Mouse (Mus musculus) midbrain, embryonic 13.5 days (tissue): ENCODE measurements around the gene Pitpnm1. TPM values are rescaled to one million over a fixed set of nuclear protein-coding genes. Genes with fewer than 3 reads are reported as not detected.
"Not testable (repeated sequence)": the region's sequence is repeated elsewhere in the genome, so short reads cannot be mapped to it uniquely, and the experiment has no call there.

Experiments
- ATAC-seq: fragments of 200-750 bp; cut with Nextera tagmentation; 2 replicates; pipeline ENCODE4 v1.8.0; 2017; ENCODE audit warnings: mild to moderate bottlenecking, moderate TSS enrichment, moderate library complexity
- H3K27ac ChIP-seq: fragments of 300-500 bp; sonication (generic); 2 replicates; pipeline ENCODE4 v1.5.1; 2015; ENCODE audit warnings: inconsistent platforms, mild to moderate bottlenecking, moderate library complexity
- H3K27me3 ChIP-seq: fragments of 300-500 bp; sonication (generic); 2 replicates; pipeline ENCODE4 v1.6.1; 2015; ENCODE audit warnings: mild to moderate bottlenecking, inconsistent platforms
- H3K36me3 ChIP-seq: fragments of 300-500 bp; sonication (generic); 2 replicates; pipeline ENCODE4 v1.6.1; 2015; ENCODE audit warnings: mild to moderate bottlenecking, inconsistent platforms
- H3K4me1 ChIP-seq: fragments of 300-500 bp; sonication (generic); replicated peaks from 2 replicates; pipeline ENCODE4 v1.6.1; 2015; ENCODE audit warnings: inconsistent platforms
- H3K4me2 ChIP-seq: fragments of 300-500 bp; sonication (generic); replicated peaks from 2 replicates; pipeline ENCODE4 v1.6.1; 2015; ENCODE audit warnings: moderate library complexity, mild to moderate bottlenecking, inconsistent platforms
- H3K4me3 ChIP-seq: fragments of 300-500 bp; sonication (generic); replicated peaks from 2 replicates; pipeline ENCODE4 v1.5.1; 2015; ENCODE audit warnings: mild to moderate bottlenecking, inconsistent platforms
- H3K9ac ChIP-seq: fragments of 300-500 bp; sonication (generic); replicated peaks from 2 replicates; pipeline ENCODE4 v1.6.1; 2015; ENCODE audit warnings: mild to moderate bottlenecking, inconsistent platforms
- H3K9me3 ChIP-seq: fragments of 300-500 bp; sonication (generic); 2 replicates; pipeline ENCODE4 v1.6.1; 2016; ENCODE audit warnings: mild to moderate bottlenecking, inconsistent platforms
- WGBS: fragments of 180-500 bp; shearing (Covaris S2); methylation state at CpG from one replicate; pipeline ENCODE4 v1.1.7; 2015; 5-methylcytosine and 5-hydroxymethylcytosine counted together
- polyA plus RNA-seq: library from polyadenylated mRNA; unstranded; fragments of >200 nt; fragmentation: Nextera tagmentation; extraction: Ambion mirVana; gene quantifications from 2 replicates; pipeline ENCODE4 v1.2.1, GENCODE M21; 2015

Gene Pitpnm1
- polyA plus RNA-seq, 1 experiment from 2014 or later = 45.0 TPM

- H3K4me1 ChIP-seq = peaks cover 23% of the 10 kb centered on the region
- H3K4me2 ChIP-seq = peak overlapping the region; percentile 84
- H3K4me3 ChIP-seq = peak overlapping the region; percentile 84
- H3K9me3 ChIP-seq, H3K27me3 ChIP-seq: not testable (repeated sequence)
- WGBS = 75% methylated on average over 1 of the region's 4 CpGs
- H3K36me3 ChIP-seq = peaks cover 29% of the 10 kb centered on the region
- peak overlapping the region; percentile 88 for H3K9ac ChIP-seq
- peak; percentile 63 for ATAC-seq
- H3K27ac ChIP-seq = peak overlapping the region; percentile 56
Observed at GRCm38 (mm10) chr19:4125268-4125667, 25.5 kb downstream of the Pitpnm1 start.

- Histone ChIP-seq H3K9me3 (no peaks in the 10 kb centered on the region), H3K4me1 (peaks cover 16% of the 10 kb centered on the region), H3K4me2 (peak within 1 kb of the TSS; percentile 84), H3K9ac (peak within 1 kb of the TSS; percentile 88), H3K36me3 (peaks cover 31% of the 10 kb centered on the region), H3K4me3 (peak within 1 kb of the TSS; percentile 84), H3K27ac (peak within 1 kb of the TSS; percentile 68), H3K27me3 (no peaks in the 10 kb centered on the region)
- peak; percentile 88 for ATAC-seq
- 1% methylated on average over 53 of the region's 64 CpGs for WGBS
Observed at GRCm38 (mm10) chr19:4125741-4126696, 26.2 kb downstream of the Pitpnm1 start, which contains the start of gene Aip. Gene Aip, minus strand, starts transcription at chr19:4125858.

- Histone ChIP-seq H3K4me2 (peak overlapping the region; percentile 84), H3K27ac (no peak overlapping the region), H3K4me1 (peaks cover 16% of the 10 kb centered on the region), H3K36me3 (peaks cover 40% of the 10 kb centered on the region), H3K4me3 (peak overlapping the region; percentile 84), H3K9me3 (no peaks in the 10 kb centered on the region), H3K27me3 (no peaks in the 10 kb centered on the region), H3K9ac (peak overlapping the region; percentile 88)
- ATAC-seq = no peak
- WGBS = 77% methylated on average over 7 of the region's 7 CpGs
Observed at GRCm38 (mm10) chr19:4126759-4127495, 27.1 kb downstream of the Pitpnm1 start.

- Histone ChIP-seq H3K27ac (no peak overlapping the region), H3K36me3 (peaks cover 56% of the 10 kb centered on the region), H3K4me1 (peaks cover 16% of the 10 kb centered on the region), H3K4me3 (no peak overlapping the region), H3K9me3 (no peaks in the 10 kb centered on the region), H3K27me3 (no peaks in the 10 kb centered on the region), H3K4me2 (no peak overlapping the region), H3K9ac (0 out of 2 replicates have a peak overlapping the region, but pooled peaks have one; percentile 16)
- 96% methylated on average over 7 of the region's 7 CpGs for whole genome bisulfite sequencing
- ATAC-seq = no peak
Observed at GRCm38 (mm10) chr19:4129462-4129861, 29.7 kb downstream of the Pitpnm1 start.

- no peaks in the 10 kb centered on the region for H3K9me3 ChIP-seq
- no peak overlapping the region for H3K27ac ChIP-seq
- peaks cover 56% of the 10 kb centered on the region for H3K36me3 ChIP-seq
- 0 out of 2 replicates have a peak overlapping the region, but pooled peaks have one; percentile 16 for H3K9ac ChIP-seq
- H3K4me3 ChIP-seq = no peak overlapping the region
- no peaks in the 10 kb centered on the region for H3K27me3 ChIP-seq
- H3K4me1 ChIP-seq = peaks cover 16% of the 10 kb centered on the region
- WGBS = 92% methylated on average over 4 of the region's 4 CpGs
- H3K4me2 ChIP-seq = no peak overlapping the region
- no peak for ATAC-seq
Observed at GRCm38 (mm10) chr19:4130106-4130505, 30.3 kb downstream of the Pitpnm1 start.

- 93% methylated on average over 5 of the region's 5 CpGs for WGBS
- no peak overlapping the region for H3K9ac ChIP-seq
- H3K36me3 ChIP-seq = peaks cover 56% of the 10 kb centered on the region
Observed at GRCm38 (mm10) chr19:4131075-4131474, 31.3 kb downstream of the Pitpnm1 start.

GRCm38 (mm10) chr19:4131768-4132167, 32.0 kb downstream of the Pitpnm1 start:
- no peak overlapping the region for H3K9ac ChIP-seq
- no peaks in the 10 kb centered on the region for H3K9me3 ChIP-seq
- H3K27me3 ChIP-seq = no peaks in the 10 kb centered on the region
- H3K36me3 ChIP-seq = peaks cover 56% of the 10 kb centered on the region
- no peak for ATAC-seq
- H3K4me3 ChIP-seq = no peak overlapping the region
- no peak overlapping the region for H3K4me2 ChIP-seq
- WGBS = 92% methylated on average over 2 of the region's 2 CpGs
- peaks cover 10% of the 10 kb centered on the region for H3K4me1 ChIP-seq
- no peak overlapping the region for H3K27ac ChIP-seq

More at GRCm38 (mm10) chr19:4131075-4131474, 31.3 kb downstream of the Pitpnm1 start:
- ATAC-seq = no peak
- Histone ChIP-seq H3K4me1 (peaks cover 16% of the 10 kb centered on the region), H3K9me3 (no peaks in the 10 kb centered on the region), H3K4me2 (no peak overlapping the region), H3K4me3 (no peak overlapping the region), H3K27ac (no peak overlapping the region), H3K27me3 (no peaks in the 10 kb centered on the region)

GRCm38 (mm10) chr19:4134354-4134753, 34.6 kb downstream of the Pitpnm1 start:
- H3K36me3 ChIP-seq = peaks cover 37% of the 10 kb centered on the region
- H3K27me3 ChIP-seq = no peaks in the 10 kb centered on the region; the same call in 1 of the 2 replicates
- 91% methylated on average over 4 of the region's 4 CpGs for WGBS
- peaks cover 7% of the 10 kb centered on the region for H3K4me1 ChIP-seq
- ATAC-seq = no peak
- no peak overlapping the region for H3K27ac ChIP-seq
- no peak overlapping the region for H3K4me3 ChIP-seq
- H3K4me2 ChIP-seq = no peak overlapping the region
- H3K9ac ChIP-seq = no peak overlapping the region
- no peaks in the 10 kb centered on the region for H3K9me3 ChIP-seq

GRCm38 (mm10) chr19:4135229-4135962, 35.6 kb downstream of the Pitpnm1 start:
- ATAC-seq, H3K4me3 ChIP-seq, H3K4me2 ChIP-seq, H3K27me3 ChIP-seq, H3K9me3 ChIP-seq, H3K9ac ChIP-seq, H3K27ac ChIP-seq: not testable (repeated sequence)
- 89% methylated on average over 6 of the region's 6 CpGs for WGBS
- Histone ChIP-seq H3K36me3 (peaks cover 28% of the 10 kb centered on the region), H3K4me1 (peaks cover 11% of the 10 kb centered on the region)

GRCm38 (mm10) chr19:4135963-4136345, 36.2 kb downstream of the Pitpnm1 start:
- not testable (repeated sequence) for H3K27me3 ChIP-seq, H3K9ac ChIP-seq, ATAC-seq, H3K4me3 ChIP-seq, H3K9me3 ChIP-seq, H3K4me2 ChIP-seq, H3K27ac ChIP-seq
- 28% methylated on average over 8 of the region's 8 CpGs for WGBS
- Histone ChIP-seq H3K36me3 (peaks cover 26% of the 10 kb centered on the region), H3K4me1 (peaks cover 11% of the 10 kb centered on the region)

- 74% methylated on average over 5 of the region's 5 CpGs for WGBS
Observed at GRCm38 (mm10) chr19:4136463-4136862, 36.7 kb downstream of the Pitpnm1 start.

More at GRCm38 (mm10) chr19:4136463-4136862, 36.7 kb downstream of the Pitpnm1 start:
- Histone ChIP-seq H3K4me2 (no peak overlapping the region), H3K27me3 (no peaks in the 10 kb centered on the region; the same call in 1 of the 2 replicates), H3K9me3 (no peaks in the 10 kb centered on the region), H3K27ac (no peak overlapping the region), H3K4me1 (peaks cover 11% of the 10 kb centered on the region), H3K36me3 (peaks cover 21% of the 10 kb centered on the region), H3K9ac (no peak overlapping the region), H3K4me3 (no peak overlapping the region)
- no peak for ATAC-seq
